Mouse (Mus musculus) G1E (cell line): ENCODE measurements around the gene Slc22a12. TPM values are rescaled to one million over a fixed set of nuclear protein-coding genes. Genes with fewer than 3 reads are reported as not detected.

Experiments used
- ATAC-seq: 2 replicates; pipeline ENCODE4 v1.8.0; 2016; ENCODE audit warnings: mild to moderate bottlenecking; ENCODE audit not compliant: insufficient number of reproducible peaks, poor library complexity, low FRiP score, severe bottlenecking; ENCODE audit errors: extremely low read depth
- DNase-seq: peaks from one replicate; pipeline ENCODE4 v3.0.0; 2012; ENCODE audit warnings: low spot score
- H3K27me3 ChIP-seq: 2 replicates; pipeline ENCODE4 v1.6.1; 2012; ENCODE audit warnings: mild to moderate bottlenecking, low read length, inconsistent platforms; ENCODE audit not compliant: insufficient read depth
- H3K36me3 ChIP-seq: replicated peaks from 2 replicates; pipeline ENCODE3; 2012; ENCODE audit warnings: mild to moderate bottlenecking, inconsistent platforms
- H3K4me1 ChIP-seq: 2 replicates; pipeline ENCODE4 v1.6.1; 2012; ENCODE audit warnings: low read depth, low read length, inconsistent platforms, mixed read lengths; ENCODE audit not compliant: insufficient read depth
- H3K4me3 ChIP-seq: 2 replicates; pipeline ENCODE4 v1.5.1; 2012; ENCODE audit warnings: low read depth, mild to moderate bottlenecking, inconsistent platforms, low read length, moderate library complexity, mixed read lengths
- H3K9me3 ChIP-seq: replicated peaks from 2 replicates; pipeline ENCODE4 v1.6.1; 2012; ENCODE audit warnings: inconsistent platforms
- CTCF ChIP-seq: IDR thresholded peaks from 2 replicates; pipeline ENCODE4 v1.5.1; 2012; ENCODE audit warnings: low read depth, low read length, inconsistent platforms, mixed read lengths
- GATA1 ChIP-seq: IDR thresholded peaks from 2 replicates; pipeline ENCODE4 v1.6.1; 2012; ENCODE audit warnings: borderline replicate concordance, low read length, inconsistent platforms, mixed read lengths
- GATA2 ChIP-seq: IDR thresholded peaks from 2 replicates; pipeline ENCODE4 v1.6.1; 2012; ENCODE audit warnings: low read depth, low read length, inconsistent platforms, borderline replicate concordance
- POLR2AphosphoS5 ChIP-seq: IDR thresholded peaks from 2 replicates; pipeline ENCODE4 v1.6.1; 2012; ENCODE audit warnings: low read depth, low read length, inconsistent platforms; ENCODE audit not compliant: insufficient replicate concordance
- TAL1 ChIP-seq: conservative IDR thresholded peaks from 2 replicates; pipeline ENCODE4 v1.6.1; 2012; ENCODE audit warnings: low read depth, low read length, inconsistent platforms, mixed read lengths
- polyA plus RNA-seq: library from polyadenylated mRNA; stranded (reverse); fragments of >175 nt; gene quantifications from 2 replicates; pipeline ENCODE4 v1.2.3, GENCODE M21; 2012
- total RNA-seq, 2 experiments: library from RNA; stranded (forward) in 1 of 2; stranded (reverse) in 1 of 2; fragments of 200-1000 nt in 1 of 2; fragments of >200 nt in 1 of 2; fragmentation: Nextera tagmentation in 1 of 2; gene quantifications; 2 replicates each; pipeline ENCODE4 v1.2.3; 2014 to 2017

Gene Slc22a12
- total and polyA plus RNA-seq, 3 experiments: not detected

- Histone ChIP-seq H3K9me3 (no peaks in the 10 kb centered on the region), H3K4me3 (no peak overlapping the region), H3K27me3 (0 out of 2 replicates have a peak, but pooled peaks cover 2% of the 10 kb centered on the region), H3K4me1 (no peaks in the 10 kb centered on the region), H3K36me3 (no peaks in the 10 kb centered on the region)
- TF ChIP-seq CTCF (no peak), TAL1 (no peak), POLR2AphosphoS5 (no peak), GATA2 (no peak)
- DNase-seq: no peak
- ATAC-seq: no peak
These were observed 22.3 kb upstream of the Slc22a12 start for GRCm38 (mm10) chr19:6565136-6565535.

GRCm38 (mm10) chr19:6560246-6560815, 17.5 kb upstream of the Slc22a12 start:
- Histone ChIP-seq H3K9me3 (no peaks in the 10 kb centered on the region), H3K4me1 (no peaks in the 10 kb centered on the region)
- no peak for ATAC-seq

GRCm38 (mm10) chr19:6559576-6559975, 16.7 kb upstream of the Slc22a12 start:
- Histone ChIP-seq H3K36me3 (no peaks in the 10 kb centered on the region), H3K4me3 (no peak overlapping the region), H3K4me1 (no peaks in the 10 kb centered on the region), H3K27me3 (no peaks in the 10 kb centered on the region), H3K9me3 (no peaks in the 10 kb centered on the region)
- no peak for DNase-seq
- ATAC-seq: no peak
- TF ChIP-seq GATA1: no peak
- no peak for TF ChIP-seq TAL1
- TF ChIP-seq POLR2AphosphoS5: no peak

More at GRCm38 (mm10) chr19:6560246-6560815, 17.5 kb upstream of the Slc22a12 start:
- Histone ChIP-seq H3K27me3 (no peaks in the 10 kb centered on the region), H3K4me3 (no peak overlapping the region), H3K36me3 (no peaks in the 10 kb centered on the region)
- no peak for DNase-seq
- TF ChIP-seq TAL1 (no peak), GATA1 (no peak), POLR2AphosphoS5 (no peak), CTCF (no peak), GATA2 (no peak)

- Histone ChIP-seq H3K4me1 (no peaks in the 10 kb centered on the region), H3K4me3 (no peak overlapping the region)
- no peak for ATAC-seq
These were observed 11.2 kb upstream of the Slc22a12 start for GRCm38 (mm10) chr19:6553819-6554582.

GRCm38 (mm10) chr19:6553174-6553573, 10.3 kb upstream of the Slc22a12 start:
- Histone ChIP-seq H3K4me1 (no peaks in the 10 kb centered on the region), H3K27me3 (peaks cover 6% of the 10 kb centered on the region; the same call in 1 of the 2 replicates), H3K36me3 (no peaks in the 10 kb centered on the region), H3K4me3 (no peak overlapping the region), H3K9me3 (no peaks in the 10 kb centered on the region)
- no peak for TF ChIP-seq GATA2
- TF ChIP-seq TAL1: no peak
- no peak for TF ChIP-seq GATA1
- no peak for TF ChIP-seq CTCF
- TF ChIP-seq POLR2AphosphoS5: no peak
- ATAC-seq (no peak), DNase-seq (no peak)

More at GRCm38 (mm10) chr19:6553819-6554582, 11.2 kb upstream of the Slc22a12 start:
- no peaks in the 10 kb centered on the region for H3K9me3 ChIP-seq
- no peak for TF ChIP-seq GATA1
- no peak for TF ChIP-seq CTCF
- no peak for TF ChIP-seq GATA2
- no peak for TF ChIP-seq TAL1
- no peak for TF ChIP-seq POLR2AphosphoS5
- no peak for DNase-seq
- peaks cover 6% of the 10 kb centered on the region; the same call in 1 of the 2 replicates for H3K27me3 ChIP-seq
- H3K36me3 ChIP-seq: no peaks in the 10 kb centered on the region

- TF ChIP-seq POLR2AphosphoS5 (no peak), CTCF (peak; percentile 36; the same call in 1 of the 2 replicates)
- no peak for DNase-seq
- peaks cover 6% of the 10 kb centered on the region; the same call in 1 of the 2 replicates for H3K27me3 ChIP-seq
- ATAC-seq: no peak
- no peaks in the 10 kb centered on the region for H3K4me1 ChIP-seq
- H3K36me3 ChIP-seq: no peaks in the 10 kb centered on the region
- H3K4me3 ChIP-seq: no peak overlapping the region
- no peaks in the 10 kb centered on the region for H3K9me3 ChIP-seq
These were observed 9.6 kb upstream of the Slc22a12 start for GRCm38 (mm10) chr19:6552302-6553028.
